Mouse (Mus musculus) MEL (cell line): ENCODE measurements at regions not wholly inside any gene's neighbourhood (a gene's known extent, or its start where the extent isn't known, plus 50 kb on each side); places are given as distances from the start of the nearest gene placed in this dataset.

Experiments
- CTCF ChIP-seq, 3 experiments: IDR thresholded peaks in 2 of 3; conservative IDR thresholded peaks in 1 of 3; 2 replicates each; pipeline ENCODE4 v1.5.1; 2011 to 2012; ENCODE audit warnings: low read length in 3 of 3, low read depth in 2 of 3, mild to moderate bottlenecking in 2 of 3, improper control_type of control experiment in 1 of 3, inconsistent platforms in 1 of 3, mixed read lengths in 1 of 3, moderate library complexity in 1 of 3; ENCODE audit not compliant: control insufficient read depth in 1 of 3, insufficient read depth in 1 of 3, poor library complexity in 1 of 3, severe bottlenecking in 1 of 3
- E2F4 ChIP-seq: IDR thresholded peaks from 2 replicates; pipeline ENCODE4 v1.6.1; 2011; ENCODE audit warnings: low read depth, low read length, improper control_type of control experiment, borderline replicate concordance
- EP300 ChIP-seq, 2 experiments: IDR thresholded peaks; 2 replicates each; pipeline ENCODE4 v1.6.1; 2011; ENCODE audit warnings: improper control_type of control experiment in 2 of 2, low read length in 2 of 2, low read depth in 1 of 2, mild to moderate bottlenecking in 1 of 2
- ETS1 ChIP-seq: IDR thresholded peaks from 2 replicates; pipeline ENCODE4 v1.6.1; 2012; ENCODE audit warnings: low read depth, mild to moderate bottlenecking, inconsistent platforms, low read length, improper control_type of control experiment, moderate library complexity
- KAT2A ChIP-seq: conservative IDR thresholded peaks from 2 replicates; pipeline ENCODE4 v1.6.1; 2012; ENCODE audit warnings: low read depth, low read length, improper control_type of control experiment, inconsistent platforms
- MAFK ChIP-seq: IDR thresholded peaks from 2 replicates; pipeline ENCODE4 v1.6.1; 2011; ENCODE audit warnings: low read depth, mild to moderate bottlenecking, low read length, improper control_type of control experiment, borderline replicate concordance
- POLR2A ChIP-seq, 2 experiments: IDR thresholded peaks; 2 replicates each; pipeline ENCODE4 v1.6.1; 2011 to 2012; ENCODE audit warnings: low read length in 2 of 2, mild to moderate bottlenecking in 2 of 2, control low read depth in 1 of 2, improper control_type of control experiment in 1 of 2, low read depth in 1 of 2, moderate library complexity in 1 of 2; ENCODE audit not compliant: control insufficient read depth in 1 of 2, insufficient read depth in 1 of 2, poor library complexity in 1 of 2
- POLR2AphosphoS2 ChIP-seq: IDR thresholded peaks from 2 replicates; pipeline ENCODE4 v1.6.1; 2011; ENCODE audit warnings: low read length, improper control_type of control experiment
- POLR2AphosphoS5 ChIP-seq: IDR thresholded peaks from 2 replicates; pipeline ENCODE4 v1.6.1; 2012; ENCODE audit warnings: low read depth, borderline replicate concordance, mild to moderate bottlenecking, inconsistent platforms, low read length, moderate library complexity, mixed read lengths
- ZNF384 ChIP-seq: IDR thresholded peaks from 2 replicates; pipeline ENCODE4 v1.6.1; 2012; ENCODE audit warnings: low read depth, mild to moderate bottlenecking, inconsistent platforms, low read length, improper control_type of control experiment

DNA sequence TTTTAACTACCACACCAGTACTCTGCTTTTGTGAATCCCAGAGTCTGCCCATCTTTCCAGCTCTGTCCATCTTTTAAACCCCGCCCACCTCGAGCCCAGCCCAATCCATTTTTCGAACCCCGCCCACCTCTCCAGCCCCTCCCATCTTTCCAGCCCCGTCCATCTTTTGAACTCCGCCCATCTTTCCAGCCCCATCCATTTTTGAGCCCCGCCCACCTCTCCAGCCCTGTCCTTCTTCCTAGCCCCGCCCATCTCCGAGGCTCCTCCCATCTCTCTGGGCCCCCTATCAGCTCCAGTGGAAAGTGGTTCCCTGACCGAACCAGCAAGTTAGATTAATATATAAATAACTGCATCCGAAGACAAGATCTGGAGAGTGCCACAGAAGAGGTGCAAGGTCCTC lies 115.0 kb upstream of the Nectin1 start:
- TF ChIP-seq POLR2A (IDR thresholded peaks at IDR 0.05; ENCODE audit: control insufficient read depth in 1 of 2, insufficient read depth in 1 of 2, low read depth in 1 of 2, low read length in 2 of 2, poor library complexity in 1 of 2) (no peak), CTCF (IDR thresholded peaks at IDR 0.05 in 2 of 3, conservative IDR thresholded peaks at IDR 0.05 in 1 of 3; ENCODE audit: control insufficient read depth in 1 of 3, insufficient read depth in 1 of 3, low read depth in 2 of 3, low read length in 3 of 3, poor library complexity in 1 of 3, severe bottlenecking in 1 of 3) (no peak), EP300 (IDR thresholded peaks at IDR 0.05; ENCODE audit: low read depth in 1 of 2, low read length in 2 of 2) (no peak), MAFK (no peak), KAT2A (no peak), POLR2AphosphoS5 (no peak), POLR2AphosphoS2 (no peak), E2F4 (no peak), ZNF384 (no peak), ETS1 (no peak)
